Mouse (Mus musculus) ES-E14 (cell line): Measurements from ENCODE around the gene Cdkl4. TPM values are rescaled to one million over a fixed set of nuclear protein-coding genes. Genes with fewer than 3 reads are reported as not detected.

Experiments
- DNase-seq: peaks from one replicate; pipeline ENCODE4 v3.0.0-alpha.2; 2013; ENCODE audit warnings: low read depth, low spot score
- H3K27ac ChIP-seq: 2 replicates; pipeline ENCODE4 v1.5.1; 2012; ENCODE audit warnings: low read depth, mild to moderate bottlenecking, low read length, moderate library complexity, mixed read lengths; ENCODE audit not compliant: poor library complexity, insufficient read depth, severe bottlenecking
- H3K36me3 ChIP-seq: 2 replicates; pipeline ENCODE4 v1.6.1; 2012; ENCODE audit warnings: mild to moderate bottlenecking, low read length, moderate library complexity, mixed read lengths; ENCODE audit not compliant: control insufficient read depth, poor library complexity, insufficient read depth, severe bottlenecking
- H3K4me1 ChIP-seq, 2 experiments: fragments of 150-350 bp in 1 of 2; sonication (generic) in 1 of 2; 2 replicates each; pipeline ENCODE4 v1.6.1; 2012; ENCODE audit warnings: low read length in 2 of 2, mild to moderate bottlenecking in 1 of 2, mixed read lengths in 1 of 2; ENCODE audit not compliant: control insufficient read depth in 2 of 2, insufficient read depth in 2 of 2, poor library complexity in 1 of 2
- H3K4me3 ChIP-seq, 2 experiments: fragments of 150-350 bp in 1 of 2; sonication (generic) in 1 of 2; 2 replicates each; pipeline ENCODE4 v1.5.1; 2012; ENCODE audit warnings: low read length in 2 of 2, low read depth in 1 of 2, mild to moderate bottlenecking in 1 of 2, mixed read lengths in 1 of 2; ENCODE audit not compliant: insufficient read depth in 1 of 2, poor library complexity in 1 of 2, severe bottlenecking in 1 of 2
- H3K9ac ChIP-seq: 2 replicates; pipeline ENCODE4 v1.6.1; 2012; ENCODE audit warnings: low read depth, mild to moderate bottlenecking, low read length, mixed read lengths; ENCODE audit not compliant: poor library complexity, insufficient read depth, severe bottlenecking
- H3K9me3 ChIP-seq: fragments of 150-350 bp; sonication (generic); 2 replicates; pipeline ENCODE4 v1.6.1; 2012; ENCODE audit warnings: low read depth, mild to moderate bottlenecking, low read length; ENCODE audit not compliant: control insufficient read depth, insufficient read depth
- CHD2 ChIP-seq: IDR thresholded peaks from 2 replicates; pipeline ENCODE4 v1.6.1; 2014; ENCODE audit warnings: mild to moderate bottlenecking, low read depth, low read length, inconsistent platforms
- HCFC1 ChIP-seq: IDR thresholded peaks from 2 replicates; pipeline ENCODE4 v1.6.1; 2012; ENCODE audit warnings: low read length, inconsistent platforms, borderline replicate concordance; ENCODE audit not compliant: insufficient read depth
- MAFK ChIP-seq: IDR thresholded peaks from 2 replicates; pipeline ENCODE4 v1.6.1; 2014; ENCODE audit warnings: mild to moderate bottlenecking, low read depth, low read length, inconsistent platforms; ENCODE audit not compliant: insufficient read depth
- ZC3H11A ChIP-seq: IDR thresholded peaks from 2 replicates; pipeline ENCODE4 v1.6.1; 2012; ENCODE audit warnings: low read depth, mild to moderate bottlenecking, inconsistent platforms, low read length, borderline replicate concordance
- ZNF384 ChIP-seq: IDR thresholded peaks from 2 replicates; pipeline ENCODE4 v1.6.1; 2012; ENCODE audit warnings: low read depth, low read length, inconsistent platforms
- in situ Hi-C, 2 experiments: fragments of 600-800 bp; cut with MboI; formaldehyde crosslinking; loops; one replicate each; pipeline ENCODE4 v1.15.1; 2025; ENCODE audit warnings: low sequenced_read_pairs in 2 of 2, inconsistent platforms in 1 of 2; ENCODE audit not compliant: unreplicated experiment in 2 of 2
- total RNA-seq: library from RNA; depleted of rRNA; stranded (reverse); fragments of 300-350 nt; gene quantifications from 2 replicates; pipeline ENCODE4 v1.2.3, GENCODE M21; 2012

Cdkl4 gene
- total RNA-seq, 1 experiment = 0.49 TPM

- in situ Hi-C loops = loop anchor here (25.0 kb wide), 1 partner anchor 407 kb away; no protein-coding TSS in a partner anchor
These were observed 2.3 kb upstream of the Cdkl4 start for GRCm38 (mm10) chr17:80579901-80580300.

GRCm38 (mm10) chr17:80579089-80579488 lies 1.5 kb upstream of the Cdkl4 start:
- no peaks in the 10 kb centered on the region for H3K9me3 ChIP-seq
- H3K36me3 ChIP-seq = peaks cover 2% of the 10 kb centered on the region
- in situ Hi-C loops = loop anchor here (25.0 kb wide), 1 partner anchor 408 kb away; no protein-coding TSS in a partner anchor
- no peak overlapping the region for H3K4me3 ChIP-seq
- DNase-seq = no peak
- no peak overlapping the region for H3K9ac ChIP-seq
- peaks cover 0 to 10% of the 10 kb centered on the region in 2 experiments; a peak in 2 of 4 replicates for H3K4me1 ChIP-seq
- no peak overlapping the region for H3K27ac ChIP-seq
- TF ChIP-seq MAFK (no peak), ZNF384 (no peak), CHD2 (no peak), HCFC1 (no peak), ZC3H11A (no peak)

More at GRCm38 (mm10) chr17:80579901-80580300, 2.3 kb upstream of the Cdkl4 start:
- TF ChIP-seq ZNF384 (no peak), HCFC1 (no peak), ZC3H11A (no peak), MAFK (no peak), CHD2 (no peak)
- DNase-seq = no peak
- no peaks in the 10 kb centered on the region for H3K9me3 ChIP-seq
- H3K36me3 ChIP-seq = peaks cover 2% of the 10 kb centered on the region
- no peak overlapping the region for H3K4me3 ChIP-seq
- H3K9ac ChIP-seq = no peak overlapping the region
- no peak overlapping the region for H3K27ac ChIP-seq
- peaks cover 0 to 7% of the 10 kb centered on the region in 2 experiments; a peak in 2 of 4 replicates for H3K4me1 ChIP-seq

- Histone ChIP-seq H3K4me3 (no peak overlapping the region), H3K9ac (no peak overlapping the region), H3K36me3 (peaks cover 2% of the 10 kb centered on the region), H3K9me3 (no peaks in the 10 kb centered on the region), H3K4me1 (peaks cover 0 to 10% of the 10 kb centered on the region in 2 experiments; a peak in 2 of 4 replicates), H3K27ac (no peak overlapping the region)
- in situ Hi-C loops = loop anchor here (25.0 kb wide), 1 partner anchor 409 kb away; no protein-coding TSS in a partner anchor
- TF ChIP-seq ZNF384 (no peak), ZC3H11A (no peak), HCFC1 (no peak), MAFK (no peak), CHD2 (no peak)
- DNase-seq = no peak
These were observed 428 bp upstream of the Cdkl4 start for GRCm38 (mm10) chr17:80578041-80578440.

- no peak overlapping the region for H3K27ac ChIP-seq
- in situ Hi-C loops = loop anchor here (25.0 kb wide), 1 partner anchor 410 kb away; no protein-coding TSS in a partner anchor
These were observed 399 bp downstream of the Cdkl4 start for GRCm38 (mm10) chr17:80577214-80577613.

More at GRCm38 (mm10) chr17:80577214-80577613, 399 bp downstream of the Cdkl4 start:
- DNase-seq = no peak
- Histone ChIP-seq H3K4me1 (peaks cover 0 to 10% of the 10 kb centered on the region in 2 experiments; a peak in 2 of 4 replicates), H3K9me3 (no peaks in the 10 kb centered on the region), H3K9ac (0 out of 2 replicates have a peak overlapping the region, but pooled peaks have one; percentile 1), H3K4me3 (peak overlapping the region; percentile 45 to 66), H3K36me3 (peaks cover 2% of the 10 kb centered on the region; the same call in 1 of the 2 replicates)
- TF ChIP-seq MAFK = no peak
- no peak for TF ChIP-seq ZNF384
- no peak for TF ChIP-seq ZC3H11A
- TF ChIP-seq CHD2 = no peak
- no peak for TF ChIP-seq HCFC1
